Mouse (Mus musculus) G1E-ER4 (cell line): ENCODE data around the gene Tmem19. TPM values are rescaled to one million over a fixed set of nuclear protein-coding genes. Genes with fewer than 3 reads are reported as not detected.

Source experiments
- GATA1 ChIP-seq: IDR thresholded peaks from one replicate; pipeline ENCODE4 v1.8.0; 2012; ENCODE audit warnings: low read length, inconsistent platforms
- polyA plus RNA-seq: library from polyadenylated mRNA; stranded (reverse); fragments of >175 nt; gene quantifications from 2 replicates; pipeline ENCODE4 v1.2.3, GENCODE M21; 2012

Tmem19 gene
- polyA plus RNA-seq, 1 experiment: 3.0 TPM

GRCm38 (mm10) chr10:115328514-115328913 is 33.8 kb downstream of the Tmem19 start:
- TF ChIP-seq GATA1: no peak

DNA sequence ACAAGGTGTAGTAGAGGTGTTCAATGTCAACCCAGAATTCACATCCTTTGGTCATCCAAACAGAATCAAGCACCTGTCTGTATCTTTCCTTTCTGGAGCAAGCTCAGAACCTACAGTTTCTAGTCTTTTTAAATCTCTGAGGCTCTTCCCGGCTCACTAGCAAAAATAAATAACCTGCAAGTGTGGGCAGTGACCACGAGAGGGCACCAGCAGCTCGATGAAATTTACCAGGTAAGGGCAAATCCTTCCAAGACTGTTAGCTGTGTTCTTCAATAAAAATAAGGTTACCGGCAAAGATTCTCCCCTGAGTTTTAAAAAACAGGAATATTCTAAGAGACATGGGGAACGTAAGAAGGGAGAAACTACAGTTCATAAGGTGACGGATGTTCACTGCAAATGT is 39.0 kb downstream of the Tmem19 start:
- TF ChIP-seq GATA1: no peak

GRCm38 (mm10) chr10:115321317-115322035 is 40.8 kb downstream of the Tmem19 start:
- no peak for TF ChIP-seq GATA1

DNA sequence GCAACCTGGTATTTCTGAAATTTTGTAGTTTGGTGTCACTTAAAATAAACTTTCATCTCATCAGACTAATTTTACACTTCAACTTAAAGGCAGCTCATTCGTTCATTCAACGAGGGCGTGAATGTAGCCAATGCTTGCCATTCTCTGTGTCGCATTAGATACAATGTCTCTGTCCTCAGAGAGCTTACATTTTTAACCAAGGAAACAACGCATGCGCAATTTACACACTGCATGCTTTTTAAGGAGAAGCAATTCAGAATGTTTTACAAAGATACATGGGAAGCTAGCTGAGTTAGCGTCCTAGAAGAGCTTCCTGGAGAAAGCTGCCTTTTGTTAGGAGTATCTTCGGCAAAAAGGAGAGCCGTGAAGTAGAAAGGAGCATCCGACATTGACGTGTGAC is 46.0 kb downstream of the Tmem19 start:
- TF ChIP-seq GATA1: no peak

DNA sequence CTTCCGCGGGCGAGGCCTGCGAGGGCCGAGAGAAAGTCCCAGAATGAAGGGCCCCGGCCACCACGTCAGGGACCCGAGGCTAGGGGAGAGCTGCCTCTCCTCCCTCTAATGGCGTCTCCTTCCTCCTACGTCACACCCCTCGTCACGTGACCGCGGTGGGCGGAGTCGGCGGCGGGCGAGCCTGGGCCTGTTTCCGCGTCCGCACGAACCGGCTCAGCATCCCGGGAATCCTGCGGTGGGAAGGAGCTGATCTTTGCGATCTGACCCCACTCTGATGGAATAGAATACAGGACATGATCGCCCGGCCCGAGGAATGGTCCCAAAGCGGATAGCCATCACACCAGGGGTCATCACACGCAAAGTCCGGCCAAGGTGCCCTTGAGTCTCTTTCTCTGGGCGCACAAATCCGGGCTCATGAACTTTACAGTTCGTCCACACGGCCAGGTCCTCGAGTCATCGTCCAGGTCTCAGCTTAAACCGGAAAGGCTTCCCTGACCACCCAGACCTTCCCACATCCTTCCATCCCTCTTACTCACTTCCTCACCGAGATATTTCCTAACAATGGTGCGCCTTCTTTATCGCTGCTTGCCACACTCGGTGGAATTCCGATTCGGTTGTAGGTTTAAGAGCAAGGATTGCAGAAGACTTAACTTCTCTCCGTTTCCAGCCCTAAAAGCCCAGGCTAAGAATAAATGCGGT is 46.7 kb downstream of the Tmem19 start, which contains the start of gene Rab21:
Gene Rab21, minus strand, starts transcription at position 122 of the 699 bp plus-strand sequence.
- no peak for TF ChIP-seq GATA1

DNA sequence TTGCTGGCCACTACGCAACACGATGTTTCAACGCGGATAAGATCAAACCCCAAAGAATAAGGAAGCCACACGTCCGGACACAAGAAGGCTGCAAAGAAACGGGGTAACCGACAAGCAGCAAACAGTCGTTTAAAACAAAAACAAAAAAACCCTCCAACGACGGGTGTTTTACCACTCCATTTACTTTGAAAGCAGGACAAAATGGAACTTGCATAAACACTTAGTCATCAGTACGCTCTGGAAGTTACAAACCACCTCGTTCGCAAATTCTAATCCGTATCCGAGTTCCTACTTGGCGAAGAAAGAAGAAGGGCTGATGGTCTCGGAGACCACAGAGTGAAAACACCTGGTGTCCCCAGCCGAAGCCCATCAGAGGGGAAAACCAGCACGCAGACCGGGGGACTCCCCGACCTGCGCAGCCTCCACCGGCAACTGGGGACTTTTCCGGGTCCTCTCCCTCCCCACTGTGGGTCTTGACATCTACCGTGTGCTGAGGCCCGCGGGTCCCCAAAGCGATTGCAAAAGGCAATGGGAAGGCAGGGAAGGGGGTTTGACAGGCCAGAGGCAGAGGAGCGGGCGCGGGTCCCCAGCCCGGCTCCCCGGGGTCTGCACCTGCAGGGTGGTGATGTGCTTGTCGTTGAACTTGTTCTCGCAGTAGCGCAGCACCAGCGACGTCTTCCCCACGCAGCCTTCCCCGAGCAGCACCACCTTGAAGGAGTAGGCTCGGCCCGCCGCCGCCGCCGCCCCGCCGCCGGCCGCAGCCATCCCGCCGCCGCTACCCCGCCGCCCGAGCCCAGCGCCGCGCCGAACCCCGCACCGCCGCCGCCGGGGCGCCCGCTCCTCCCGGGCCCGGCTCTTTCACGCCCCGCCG is 47.5 kb downstream of the Tmem19 start:
- no peak for TF ChIP-seq GATA1

GRCm38 (mm10) chr10:115314287-115314581 is 48.1 kb downstream of the Tmem19 start:
- no peak for TF ChIP-seq GATA1

DNA sequence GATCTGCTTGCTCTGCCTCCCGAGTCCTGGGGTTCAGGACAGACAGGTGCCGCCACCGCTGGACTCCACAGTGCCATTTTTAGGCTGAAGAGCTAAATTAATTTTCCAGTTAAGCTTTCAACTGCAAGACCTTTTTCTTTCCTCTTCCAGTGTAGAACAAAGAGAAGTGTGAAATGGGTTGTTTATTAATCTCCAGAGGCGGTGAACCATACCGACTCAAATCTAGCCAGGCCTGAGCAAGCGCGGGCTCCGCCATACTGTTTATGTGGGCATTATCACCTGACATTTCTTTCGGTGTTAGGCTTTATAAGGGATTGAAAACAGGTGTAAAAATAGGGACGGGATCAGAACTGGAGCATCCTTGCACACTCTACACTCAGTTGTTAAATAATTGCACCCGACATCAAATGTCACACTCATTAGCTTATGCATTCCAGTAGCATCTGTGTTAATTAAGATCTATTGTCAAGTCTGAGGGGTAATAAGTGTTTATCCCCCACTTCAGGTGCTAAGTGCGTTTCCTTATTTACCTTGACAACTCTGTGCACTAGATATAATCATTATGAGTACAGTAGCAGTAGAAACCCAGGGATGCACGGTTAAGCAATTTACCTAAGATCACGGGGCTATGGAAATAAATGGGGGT is 48.5 kb downstream of the Tmem19 start:
- no peak for TF ChIP-seq GATA1

GRCm38 (mm10) chr10:115312732-115313131 is 49.6 kb downstream of the Tmem19 start:
- TF ChIP-seq GATA1: no peak

- no peak for TF ChIP-seq GATA1
These were observed 50.1 kb downstream of the Tmem19 start for GRCm38 (mm10) chr10:115312194-115312593.

DNA sequence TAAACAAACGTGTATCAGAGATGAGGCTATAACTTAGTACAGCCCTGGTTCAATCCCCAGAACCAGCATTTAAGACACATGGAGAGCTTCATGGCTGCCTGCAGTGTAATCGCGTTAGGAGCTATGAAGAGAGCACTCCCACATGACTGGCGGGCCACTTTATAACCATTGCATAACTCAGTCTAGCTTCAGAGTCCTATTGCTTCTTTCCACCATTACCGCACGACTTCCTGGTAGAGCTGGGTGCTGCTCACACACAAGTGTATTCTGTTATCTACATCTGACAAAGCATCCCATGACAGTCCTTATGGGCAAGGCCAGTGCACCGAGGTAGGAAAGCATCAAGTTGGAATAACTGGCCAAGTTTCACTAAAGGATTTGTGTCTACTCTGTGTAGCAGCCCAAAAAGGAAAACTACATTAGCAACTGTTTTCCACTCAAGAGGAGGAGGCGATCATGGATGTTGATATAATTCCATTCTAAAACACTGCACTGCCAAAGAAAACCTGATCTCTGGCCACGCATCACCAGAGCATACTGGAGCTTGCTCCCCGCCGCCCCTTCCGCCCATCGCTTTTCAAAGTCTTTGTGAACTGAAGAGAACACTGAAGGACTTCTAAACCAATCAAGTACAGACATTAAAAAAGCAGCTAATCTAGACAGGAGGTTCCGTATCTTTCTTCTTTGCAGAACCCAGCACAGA is 50.9 kb downstream of the Tmem19 start:
- no peak for TF ChIP-seq GATA1

- no peak for TF ChIP-seq GATA1
These were observed 53.1 kb downstream of the Tmem19 start for GRCm38 (mm10) chr10:115309191-115309590.

- no peak for TF ChIP-seq GATA1
These were observed 54.9 kb downstream of the Tmem19 start for GRCm38 (mm10) chr10:115307331-115307875.

DNA sequence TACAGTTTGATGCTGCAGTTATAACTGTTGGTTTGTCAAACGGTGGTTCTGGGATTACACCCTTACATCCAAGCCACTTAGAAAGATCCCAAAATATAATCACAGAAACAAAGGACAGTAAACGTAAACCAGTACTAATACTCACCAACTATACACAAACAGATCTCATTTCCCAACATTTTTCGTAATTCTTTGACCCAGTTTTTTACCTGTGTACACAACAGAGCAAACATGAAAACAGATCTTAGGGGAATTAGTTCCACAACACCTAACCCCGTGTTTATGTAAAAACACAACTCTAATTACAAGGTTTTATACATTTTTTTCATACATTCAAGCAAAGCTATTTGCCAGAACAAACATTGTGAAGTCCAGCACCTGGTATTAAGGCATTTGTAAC is 63.6 kb downstream of the Tmem19 start:
- TF ChIP-seq GATA1: no peak

- TF ChIP-seq GATA1: no peak
These were observed 64.7 kb downstream of the Tmem19 start for GRCm38 (mm10) chr10:115297582-115297981.

GRCm38 (mm10) chr10:115296401-115296935 is 65.8 kb downstream of the Tmem19 start:
- no peak for TF ChIP-seq GATA1
